ENCODE assay signal across 22 mouse cellular contexts in the genomic region with DNA sequence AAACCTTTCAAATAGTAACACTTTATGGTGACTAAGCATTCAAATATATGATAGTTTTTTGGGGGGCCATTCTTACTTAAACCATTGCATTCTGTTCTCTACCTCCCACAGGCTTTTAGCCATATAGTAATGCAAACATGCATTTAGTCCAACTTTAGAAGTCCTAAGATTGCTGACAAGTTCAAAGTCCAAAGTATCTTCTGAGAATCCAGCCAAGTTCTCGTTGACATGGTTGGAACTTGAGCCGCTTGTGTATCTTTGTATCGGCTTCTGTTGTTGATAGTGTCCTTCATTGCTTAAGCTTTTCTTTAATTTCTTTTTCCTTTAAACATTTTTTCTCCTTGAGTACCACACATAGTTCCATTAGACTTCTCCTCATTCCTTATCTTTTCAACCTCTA.
A peak's percentile ranks its signal among the peaks of the same experiment; 100 is the strongest.
DNase-seq lines count a peak whose midpoint lies in the region; ATAC-seq and TF ChIP-seq lines count a peak whose summit lies in the region.
"Had no signal": no experiment of that assay in that cellular context is flagged by ENCODE, and none has a peak within 500 bp of the region (broad histone marks: within the 10 kb centered on the region; RNA-seq: fewer than 3 reads in every experiment).

No protein-coding gene starts in this region.

- H3K27ac ChIP-seq in kidney, adult 2 months (ENCODE audit: insufficient read depth, low read depth, low read length): no peak overlapping the region
- H3K27ac ChIP-seq in kidney, embryonic 14.5 days (ENCODE audit: low read depth, low read length): no peak overlapping the region
- H3K27ac ChIP-seq in kidney, embryonic 16.5 days (ENCODE audit: low read length): no peak overlapping the region
- H3K27ac ChIP-seq in liver, adult 2 months (replicated peaks; ENCODE audit: insufficient read depth, low read depth, low read length): no peak overlapping the region
- no peak overlapping the region for H3K27ac ChIP-seq in liver, postnatal 0 days (ENCODE audit: low read depth)
- H3K27ac ChIP-seq: embryonic facial prominence, embryonic 13.5 days; embryonic facial prominence, embryonic 15.5 days; forebrain, embryonic 10.5 days; forebrain, embryonic 12.5 days had no signal

- H3K4me3 ChIP-seq in kidney, adult 2 months (ENCODE audit: insufficient read depth, low read depth, low read length): no peak overlapping the region
- H3K4me3 ChIP-seq in kidney, embryonic 14.5 days (ENCODE audit: low read length): no peak overlapping the region
- no peak overlapping the region for H3K4me3 ChIP-seq in kidney, embryonic 16.5 days (ENCODE audit: low read length)
- no peak overlapping the region for H3K4me3 ChIP-seq in liver, adult 2 months (ENCODE audit: insufficient read depth, low read depth, low read length)
- H3K4me3 ChIP-seq in liver, postnatal 0 days (ENCODE audit: low read depth, low read length): no peak overlapping the region
- H3K4me3 ChIP-seq: embryonic facial prominence, embryonic 13.5 days; embryonic facial prominence, embryonic 15.5 days; erythroblast, embryonic 14.5 days; forebrain, embryonic 10.5 days; forebrain, embryonic 12.5 days had no signal

- H3K79me2 ChIP-seq in liver, adult 2 months (ENCODE audit: control insufficient read depth, insufficient read depth, low read length): no peaks in the 10 kb centered on the region

- H3K9me3 ChIP-seq in kidney, embryonic 14.5 days (ENCODE audit: control insufficient read depth, low read length): no peaks in the 10 kb centered on the region
- 0 out of 2 replicates have a peak, but pooled peaks cover 2% of the 10 kb centered on the region for H3K9me3 ChIP-seq in kidney, embryonic 16.5 days (ENCODE audit: low read length)
- H3K9me3 ChIP-seq in liver, postnatal 0 days (ENCODE audit: low read length): no peaks in the 10 kb centered on the region
- H3K9me3 ChIP-seq: embryonic facial prominence, embryonic 13.5 days; embryonic facial prominence, embryonic 15.5 days; forebrain, embryonic 10.5 days; forebrain, embryonic 12.5 days had no signal

- no peak for TF ChIP-seq CTCF in kidney, adult 2 months (conservative IDR thresholded peaks at IDR 0.05; ENCODE audit: insufficient read depth, insufficient read length, low read depth, low read length)
- TF ChIP-seq CTCF in liver, adult 2 months (IDR thresholded peaks at IDR 0.05; ENCODE audit: low read depth, low read length): no peak
- no peak for TF ChIP-seq CTCF in liver, postnatal 0 days (IDR thresholded peaks at IDR 0.05; ENCODE audit: low read depth)

- no peak for TF ChIP-seq EP300 in liver, postnatal 0 days (IDR thresholded peaks at IDR 0.05; ENCODE audit: low read depth)

- no peaks in the 10 kb centered on the region for H3K4me1 ChIP-seq in kidney, adult 2 months (ENCODE audit: control insufficient read depth, insufficient read depth, low read length)
- H3K4me1 ChIP-seq in kidney, embryonic 14.5 days (ENCODE audit: control insufficient read depth, insufficient read depth, low read length): no peaks in the 10 kb centered on the region
- H3K4me1 ChIP-seq in kidney, embryonic 16.5 days (ENCODE audit: insufficient read depth, low read length): no peaks in the 10 kb centered on the region
- no peaks in the 10 kb centered on the region for H3K4me1 ChIP-seq in liver, adult 2 months (ENCODE audit: control insufficient read depth, insufficient read depth, low read length)
- H3K4me1 ChIP-seq in liver, postnatal 0 days (ENCODE audit: insufficient read depth): no peaks in the 10 kb centered on the region
- H3K4me1 ChIP-seq: embryonic facial prominence, embryonic 13.5 days; embryonic facial prominence, embryonic 15.5 days; forebrain, embryonic 10.5 days; forebrain, embryonic 12.5 days had no signal

- peak; percentile 70 for DNase-seq in kidney, adult 2 months
- peak; percentile 60 for DNase-seq in kidney, adult 9 months
- peak; percentile 87 for DNase-seq in liver, adult 2 months (ENCODE audit: extremely low read depth, low read depth, low spot score)
- no peak for DNase-seq in liver, postnatal 0 days
- DNase-seq: adrenal gland, adult 2 months; adrenal gland, postnatal 10 days; adrenal gland, postnatal 25 days; cerebellum, adult 11 months; cerebellum, adult 18-20 months; cerebellum, adult 8-10 months; cerebellum, adult 9-11 months; cerebellum, postnatal 14 days; cerebellum, postnatal 36 days; embryo, embryonic 11 days had no signal

- no peak for ATAC-seq in kidney, embryonic 14.5 days (ENCODE audit: low FRiP score, low TSS enrichment)
- ATAC-seq in kidney, embryonic 16.5 days (ENCODE audit: low FRiP score, low TSS enrichment): no peak
- no peak for ATAC-seq in liver, postnatal 0 days
- ATAC-seq: forebrain, embryonic 14.5 days had no signal

- no peak overlapping the region for H3K9ac ChIP-seq in kidney, embryonic 14.5 days (ENCODE audit: low read depth, low read length)
- H3K9ac ChIP-seq in kidney, embryonic 16.5 days (replicated peaks; ENCODE audit: low read length): no peak overlapping the region
- H3K9ac ChIP-seq in liver, adult 2 months (ENCODE audit: low read depth, low read length): no peak overlapping the region
- no peak overlapping the region for H3K9ac ChIP-seq in liver, postnatal 0 days (replicated peaks)
- H3K9ac ChIP-seq: embryonic facial prominence, embryonic 13.5 days; embryonic facial prominence, embryonic 15.5 days; forebrain, embryonic 12.5 days had no signal

- no peaks in the 10 kb centered on the region for H3K36me3 ChIP-seq in kidney, adult 2 months (ENCODE audit: control insufficient read depth, insufficient read depth, low read length)
- no peaks in the 10 kb centered on the region for H3K36me3 ChIP-seq in kidney, embryonic 14.5 days (ENCODE audit: control insufficient read depth, insufficient read depth, low read length)
- H3K36me3 ChIP-seq in kidney, embryonic 16.5 days (ENCODE audit: insufficient read depth, low read length): no peaks in the 10 kb centered on the region
- no peaks in the 10 kb centered on the region for H3K36me3 ChIP-seq in liver, adult 2 months (ENCODE audit: control insufficient read depth, insufficient read depth, low read length)
- no peaks in the 10 kb centered on the region for H3K36me3 ChIP-seq in liver, postnatal 0 days (replicated peaks; ENCODE audit: insufficient read depth, low read length)
- H3K36me3 ChIP-seq: embryonic facial prominence, embryonic 15.5 days; forebrain, embryonic 10.5 days; forebrain, embryonic 12.5 days had no signal

- TF ChIP-seq POLR2A in kidney, adult 2 months (IDR thresholded peaks at IDR 0.05; ENCODE audit: low read depth, low read length): no peak
- TF ChIP-seq POLR2A in liver, adult 2 months (IDR thresholded peaks at IDR 0.05; ENCODE audit: extremely low read depth, insufficient read depth, low read length): no peak

- H3K4me2 ChIP-seq in kidney, embryonic 14.5 days (replicated peaks; ENCODE audit: low read depth, low read length): no peak overlapping the region
- H3K4me2 ChIP-seq in kidney, embryonic 16.5 days (replicated peaks; ENCODE audit: low read depth, low read length): no peak overlapping the region
- H3K4me2 ChIP-seq in liver, postnatal 0 days (ENCODE audit: low read depth, low read length): no peak overlapping the region
- H3K4me2 ChIP-seq: embryonic facial prominence, embryonic 13.5 days; embryonic facial prominence, embryonic 15.5 days; forebrain, embryonic 12.5 days had no signal

- 60% methylated on average over 3 of the region's 3 CpGs for WGBS in kidney, adult 2 months
- 98% methylated on average over 3 of the region's 3 CpGs for WGBS in kidney, embryonic 14.5 days
- 94% methylated on average over 3 of the region's 3 CpGs for WGBS in kidney, embryonic 16.5 days
- WGBS in liver, adult 2 months: 55% methylated on average over 3 of the region's 3 CpGs
- 84% methylated on average over 3 of the region's 3 CpGs for WGBS in liver, postnatal 0 days (ENCODE audit: insufficient replicate concordance)

- H3K27me3 ChIP-seq in kidney, adult 2 months (replicated peaks; ENCODE audit: control insufficient read depth, insufficient read depth, low read length): no peaks in the 10 kb centered on the region
- no peaks in the 10 kb centered on the region for H3K27me3 ChIP-seq in kidney, embryonic 14.5 days (ENCODE audit: control insufficient read depth, insufficient read depth, low read length)
- H3K27me3 ChIP-seq in kidney, embryonic 16.5 days (ENCODE audit: insufficient read depth, low read length): no peaks in the 10 kb centered on the region
- no peaks in the 10 kb centered on the region for H3K27me3 ChIP-seq in liver, adult 2 months (ENCODE audit: control insufficient read depth, insufficient read depth, low read length)
- H3K27me3 ChIP-seq in liver, postnatal 0 days (ENCODE audit: insufficient read depth, low read length): no peaks in the 10 kb centered on the region
- H3K27me3 ChIP-seq: embryonic facial prominence, embryonic 13.5 days; embryonic facial prominence, embryonic 15.5 days; forebrain, embryonic 12.5 days had no signal
